Mouse (Mus musculus) MEL (cell line): ENCODE data around the gene Nudt8.
"Not testable (repeated sequence)": the region's sequence is repeated elsewhere in the genome, so short reads cannot be mapped to it uniquely, and the experiment has no call there.

ENCODE experiments used
- BHLHE40 ChIP-seq: IDR thresholded peaks from 2 replicates; pipeline ENCODE4 v1.6.1; 2012; ENCODE audit warnings: low read depth, mild to moderate bottlenecking, inconsistent platforms, low read length, improper control_type of control experiment, borderline replicate concordance
- CHD2 ChIP-seq: IDR thresholded peaks from 2 replicates; pipeline ENCODE4 v1.6.1; 2011; ENCODE audit warnings: low read length, improper control_type of control experiment
- CTCF ChIP-seq, 3 experiments: IDR thresholded peaks in 2 of 3; conservative IDR thresholded peaks in 1 of 3; 2 replicates each; pipeline ENCODE4 v1.5.1; 2011 to 2012; ENCODE audit warnings: low read length in 3 of 3, low read depth in 2 of 3, mild to moderate bottlenecking in 2 of 3, improper control_type of control experiment in 1 of 3, inconsistent platforms in 1 of 3, mixed read lengths in 1 of 3, moderate library complexity in 1 of 3; ENCODE audit not compliant: control insufficient read depth in 1 of 3, insufficient read depth in 1 of 3, poor library complexity in 1 of 3, severe bottlenecking in 1 of 3
- EP300 ChIP-seq, 2 experiments: IDR thresholded peaks; 2 replicates each; pipeline ENCODE4 v1.6.1; 2011; ENCODE audit warnings: improper control_type of control experiment in 2 of 2, low read length in 2 of 2, low read depth in 1 of 2, mild to moderate bottlenecking in 1 of 2
- JUND ChIP-seq: IDR thresholded peaks from 2 replicates; pipeline ENCODE4 v1.6.1; 2011; ENCODE audit warnings: low read depth, mild to moderate bottlenecking, improper control_type of control experiment, low read length
- MAX ChIP-seq: IDR thresholded peaks from 2 replicates; pipeline ENCODE4 v1.6.1; 2011; ENCODE audit warnings: low read length, improper control_type of control experiment
- MEF2A ChIP-seq: IDR thresholded peaks from 2 replicates; pipeline ENCODE4 v1.6.1; 2014; ENCODE audit warnings: low read depth, mild to moderate bottlenecking, inconsistent platforms, low read length, improper control_type of control experiment; ENCODE audit not compliant: poor library complexity, insufficient replicate concordance, severe bottlenecking; ENCODE audit errors: extremely low read depth
- MYB ChIP-seq: IDR thresholded peaks from 2 replicates; pipeline ENCODE4 v1.6.1; 2011; ENCODE audit warnings: mild to moderate bottlenecking, low read depth, low read length, improper control_type of control experiment
- NRF1 ChIP-seq: IDR thresholded peaks from 2 replicates; pipeline ENCODE4 v1.6.1; 2014; ENCODE audit warnings: low read depth, mild to moderate bottlenecking, inconsistent platforms, low read length, improper control_type of control experiment, moderate library complexity; ENCODE audit not compliant: poor library complexity, insufficient read depth, severe bottlenecking
- POLR2A ChIP-seq, 2 experiments: IDR thresholded peaks; 2 replicates each; pipeline ENCODE4 v1.6.1; 2011 to 2012; ENCODE audit warnings: low read length in 2 of 2, mild to moderate bottlenecking in 2 of 2, control low read depth in 1 of 2, improper control_type of control experiment in 1 of 2, low read depth in 1 of 2, moderate library complexity in 1 of 2; ENCODE audit not compliant: control insufficient read depth in 1 of 2, insufficient read depth in 1 of 2, poor library complexity in 1 of 2
- RAD21 ChIP-seq: IDR thresholded peaks from 2 replicates; pipeline ENCODE4 v1.6.1; 2011; ENCODE audit warnings: mild to moderate bottlenecking, low read depth, low read length, improper control_type of control experiment
- UBTF ChIP-seq: IDR thresholded peaks from 2 replicates; pipeline ENCODE4 v1.6.1; 2012; ENCODE audit warnings: low read depth, mild to moderate bottlenecking, inconsistent platforms, low read length, improper control_type of control experiment, moderate library complexity, borderline replicate concordance; ENCODE audit not compliant: insufficient read depth
- ZC3H11A ChIP-seq: IDR thresholded peaks from 2 replicates; pipeline ENCODE4 v1.6.1; 2012; ENCODE audit warnings: low read depth, mild to moderate bottlenecking, inconsistent platforms, low read length, improper control_type of control experiment
- ZNF384 ChIP-seq: IDR thresholded peaks from 2 replicates; pipeline ENCODE4 v1.6.1; 2012; ENCODE audit warnings: low read depth, mild to moderate bottlenecking, inconsistent platforms, low read length, improper control_type of control experiment

DNA sequence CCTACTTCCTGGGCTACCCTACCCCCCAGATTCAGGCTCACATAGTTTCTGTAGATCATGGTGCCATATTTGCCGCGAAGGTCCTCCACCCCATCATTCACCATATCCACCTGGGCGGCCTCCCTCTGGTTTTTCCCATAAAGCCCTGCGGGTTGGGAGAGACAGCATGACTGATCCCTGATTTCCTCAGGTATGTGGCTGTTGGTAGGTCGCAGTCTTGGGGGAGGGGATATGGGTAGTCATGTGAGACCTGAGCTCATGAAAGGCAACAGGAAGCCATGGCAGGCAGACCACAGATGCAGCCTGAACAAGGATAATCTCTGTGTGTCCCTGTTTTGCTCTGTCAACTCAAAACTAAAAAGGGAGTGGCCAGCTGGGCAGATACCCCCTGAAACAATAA is 40.6 kb downstream of the Nudt8 start:
- TF ChIP-seq CTCF (IDR thresholded peaks at IDR 0.05 in 2 of 3, conservative IDR thresholded peaks at IDR 0.05 in 1 of 3; ENCODE audit: control insufficient read depth in 1 of 3, insufficient read depth in 1 of 3, low read depth in 2 of 3, low read length in 3 of 3, poor library complexity in 1 of 3, severe bottlenecking in 1 of 3); JUND; UBTF; EP300 (IDR thresholded peaks at IDR 0.05; ENCODE audit: low read depth in 1 of 2, low read length in 2 of 2); ZC3H11A; MAX; ZNF384; CHD2; RAD21; BHLHE40; POLR2A (IDR thresholded peaks at IDR 0.05; ENCODE audit: control insufficient read depth in 1 of 2, insufficient read depth in 1 of 2, low read depth in 1 of 2, low read length in 2 of 2, poor library complexity in 1 of 2); NRF1; MEF2A; MYB: not testable (repeated sequence)
